ENCODE assay signal across 20 mouse cellular contexts in the genomic region with DNA sequence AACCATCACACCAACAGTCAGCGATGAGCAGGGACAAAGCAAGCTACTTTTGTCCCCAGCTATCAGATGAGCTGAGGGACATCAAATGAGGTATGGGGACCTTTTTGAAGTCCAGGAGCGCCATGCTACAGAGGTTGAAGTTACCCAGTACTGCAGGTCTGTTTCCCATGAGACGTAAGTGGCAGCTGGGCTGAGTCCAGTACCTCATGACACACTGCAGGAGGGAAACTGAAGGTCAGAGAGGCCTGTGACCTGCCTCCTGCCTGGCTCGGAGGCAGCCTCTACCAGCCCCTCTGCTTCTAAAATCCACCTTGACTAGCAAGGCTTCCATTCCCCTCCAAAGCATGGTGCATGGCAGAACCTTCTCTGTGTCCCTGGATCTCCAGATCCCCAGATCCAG. TPM values are rescaled to one million over a fixed set of nuclear protein-coding genes. Genes with fewer than 3 reads are reported as not detected.
"Had no signal": no experiment of that assay in that cellular context is flagged by ENCODE, and none has a peak within 500 bp of the region (broad histone marks: within the 10 kb centered on the region; RNA-seq: fewer than 3 reads in every experiment).

No protein-coding gene starts in this region.

- H3K4me3 ChIP-seq: midbrain, embryonic 10.5 days; midbrain, embryonic 12.5 days; myocyte; neural tube, embryonic 13.5 days; neural tube, embryonic 15.5 days had no signal

- H3K4me2 ChIP-seq: lung, embryonic 14.5 days; midbrain, embryonic 12.5 days; neural tube, embryonic 13.5 days; neural tube, embryonic 15.5 days had no signal

- DNase-seq: lung, adult 18-20 months; lung, embryonic 14.5 days; lung, postnatal 10 days; lung, postnatal 4 days; midbrain, embryonic 14.5 days; retina, postnatal 1 day; right cerebral cortex, adult 18-20 months; right cerebral cortex, postnatal 25 days; right cerebral cortex, postnatal 4 days; spleen, adult 18-20 months; thymus, adult 18-20 months; thymus, postnatal 14 days; thymus, postnatal 36 days had no signal

- H3K27ac ChIP-seq: midbrain, embryonic 10.5 days; midbrain, embryonic 12.5 days; neural tube, embryonic 13.5 days; neural tube, embryonic 15.5 days had no signal

- H3K9me3 ChIP-seq: midbrain, embryonic 10.5 days; midbrain, embryonic 12.5 days; neural tube, embryonic 13.5 days; neural tube, embryonic 15.5 days had no signal

- H3K36me3 ChIP-seq: midbrain, embryonic 12.5 days; neural tube, embryonic 13.5 days; neural tube, embryonic 15.5 days had no signal

- H3K9ac ChIP-seq: lung, embryonic 14.5 days; midbrain, embryonic 12.5 days; neural tube, embryonic 13.5 days; neural tube, embryonic 15.5 days had no signal

- ATAC-seq: midbrain, embryonic 16.5 days had no signal

RNA-seq across cellular contexts. Expression of gene Ntsr1, which starts 40.3 kb away (rescaled TPM):
- total RNA-seq: megakaryocyte-erythroid progenitor cell, adult 5-6 weeks had no signal
- polyA plus RNA-seq: myocyte had no signal
